Mouse (Mus musculus): ENCODE results near the gene Col3a1. TPM values are rescaled to one million over a fixed set of nuclear protein-coding genes. Genes with fewer than 3 reads are reported as not detected.

Col3a1 gene
- 1.2 and 1.6 TPM in 2 replicates for polyA plus RNA-seq (2012; ENCODE audit: low replicate concordance)

GRCm38 (mm10) chr1:45311388-45311787, at the start of gene Col3a1:
Gene Col3a1, plus strand, starts transcription at chr1:45311538.

Other genes starting within 250 kb of the Col3a1 start
- gene Col5a2, start 191.7 kb downstream of the Col3a1 start, polyA plus RNA-seq (2012; ENCODE audit: low replicate concordance) = 0.04 and 0.15 TPM in 2 replicates